Mouse (Mus musculus) neural tube, embryonic 12.5 days (tissue): Measurements from ENCODE around the gene 2200002J24Rik. TPM values are rescaled to one million over a fixed set of nuclear protein-coding genes. Genes with fewer than 3 reads are reported as not detected.
"Not testable (repeated sequence)": the region's sequence is repeated elsewhere in the genome, so short reads cannot be mapped to it uniquely, and the experiment has no call there.

Experiments
- ATAC-seq: fragments of 200-750 bp; cut with Nextera tagmentation; 2 replicates; pipeline ENCODE4 v1.8.0; 2017; ENCODE audit warnings: low read depth, mild to moderate bottlenecking, moderate TSS enrichment, moderate library complexity; ENCODE audit not compliant: low FRiP score
- H3K27ac ChIP-seq: fragments of 300-500 bp; sonication (generic); 2 replicates; pipeline ENCODE4 v1.5.1; 2016
- H3K27me3 ChIP-seq: fragments of 300-500 bp; sonication (generic); replicated peaks from 2 replicates; pipeline ENCODE4 v1.6.1; 2016; ENCODE audit warnings: mild to moderate bottlenecking
- H3K36me3 ChIP-seq: fragments of 300-500 bp; sonication (generic); 2 replicates; pipeline ENCODE4 v1.6.1; 2016; ENCODE audit warnings: mild to moderate bottlenecking
- H3K4me1 ChIP-seq: fragments of 300-500 bp; sonication (generic); 2 replicates; pipeline ENCODE4 v1.6.1; 2016
- H3K4me2 ChIP-seq: fragments of 300-500 bp; sonication (generic); replicated peaks from 2 replicates; pipeline ENCODE4 v1.6.1; 2016; ENCODE audit warnings: mild to moderate bottlenecking
- H3K4me3 ChIP-seq: fragments of 300-500 bp; sonication (generic); 2 replicates; pipeline ENCODE4 v1.5.1; 2016
- H3K9ac ChIP-seq: fragments of 300-500 bp; sonication (generic); 2 replicates; pipeline ENCODE4 v1.6.1; 2016; ENCODE audit warnings: mild to moderate bottlenecking
- H3K9me3 ChIP-seq: fragments of 300-500 bp; sonication (generic); 2 replicates; pipeline ENCODE4 v1.6.1; 2016; ENCODE audit warnings: mild to moderate bottlenecking
- WGBS: fragments of 180-500 bp; shearing (Covaris S2); methylation state at CpG from one replicate; pipeline ENCODE4 v1.1.7; 2016; 5-methylcytosine and 5-hydroxymethylcytosine counted together
- polyA plus RNA-seq: library from polyadenylated mRNA; unstranded; fragments of >200 nt; fragmentation: Nextera tagmentation; extraction: Ambion mirVana; gene quantifications from 2 replicates; pipeline ENCODE4 v1.2.1, GENCODE M21; 2016

The 2200002J24Rik gene
- polyA plus RNA-seq, 1 experiment from 2014 or later: not detected

DNA sequence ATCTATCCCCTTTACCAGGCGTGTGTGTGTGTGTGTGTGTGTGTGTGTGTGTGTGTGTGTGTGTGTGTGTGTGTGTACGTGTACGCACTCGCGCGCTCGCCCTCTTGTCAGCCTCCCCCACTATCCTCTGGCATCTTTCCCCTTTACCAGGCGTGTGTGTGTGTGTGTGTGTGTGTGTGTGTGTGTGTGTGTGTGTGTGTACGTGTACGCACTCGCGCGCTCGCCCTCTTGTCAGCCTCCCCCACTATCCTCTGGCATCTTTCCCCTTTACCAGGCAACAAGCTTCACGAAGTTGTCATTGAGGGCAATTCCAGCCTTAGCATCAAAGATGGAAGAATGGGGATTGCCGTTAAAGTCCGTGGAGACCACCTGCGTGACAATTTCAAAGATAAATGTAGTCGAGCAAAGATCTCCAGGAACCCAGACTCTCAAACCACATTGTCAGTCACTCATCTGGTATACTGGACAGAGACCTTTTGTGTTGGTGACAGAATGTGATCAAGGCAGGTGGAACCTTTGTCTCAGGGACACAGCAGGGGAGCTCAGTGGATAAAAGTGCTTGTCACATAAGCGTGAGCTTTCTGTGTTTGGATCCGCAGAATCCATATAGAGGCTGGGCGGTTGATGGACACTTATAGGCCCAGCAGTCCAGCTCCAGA, 31.5 kb downstream of the 2200002J24Rik start:
- ATAC-seq, H3K27me3 ChIP-seq, H3K9me3 ChIP-seq: not testable (repeated sequence)
- Histone ChIP-seq H3K27ac (peak overlapping the region; percentile 83), H3K4me2 (peak overlapping the region; percentile 62), H3K36me3 (peaks cover 29% of the 10 kb centered on the region), H3K4me1 (peaks cover 16% of the 10 kb centered on the region), H3K9ac (peak overlapping the region; percentile 77), H3K4me3 (peak overlapping the region; percentile 64)
- WGBS: 20% methylated on average over 20 of the region's 22 CpGs

- Histone ChIP-seq H3K4me3 (no peak overlapping the region), H3K4me2 (no peak overlapping the region), H3K4me1 (no peaks in the 10 kb centered on the region), H3K9me3 (no peaks in the 10 kb centered on the region), H3K27ac (no peak overlapping the region), H3K9ac (no peak overlapping the region), H3K36me3 (peaks cover 69% of the 10 kb centered on the region), H3K27me3 (no peaks in the 10 kb centered on the region)
- WGBS: 90% methylated on average over 3 of the region's 3 CpGs
- no peak for ATAC-seq
These were observed 37.5 kb downstream of the 2200002J24Rik start for GRCm38 (mm10) chr7:30736211-30736610.

GRCm38 (mm10) chr7:30742570-30742969, 43.8 kb downstream of the 2200002J24Rik start:
- not testable (repeated sequence) for H3K27me3 ChIP-seq, H3K4me2 ChIP-seq, ATAC-seq, H3K4me1 ChIP-seq, H3K27ac ChIP-seq, H3K9ac ChIP-seq, H3K4me3 ChIP-seq, H3K9me3 ChIP-seq
- peaks cover 25% of the 10 kb centered on the region for H3K36me3 ChIP-seq
- WGBS: 92% methylated on average over 2 of the region's 2 CpGs

- not testable (repeated sequence) for H3K9me3 ChIP-seq, H3K4me3 ChIP-seq, ATAC-seq, H3K4me1 ChIP-seq, H3K27ac ChIP-seq, H3K27me3 ChIP-seq, H3K4me2 ChIP-seq, H3K9ac ChIP-seq
- 90% methylated on average over 4 of the region's 4 CpGs for WGBS
- peaks cover 18% of the 10 kb centered on the region for H3K36me3 ChIP-seq
These were observed 44.9 kb downstream of the 2200002J24Rik start, which contains the start of gene Gapdhs for GRCm38 (mm10) chr7:30743617-30744016. TSS of gene Gapdhs (minus strand) at chr7:30743681.

- no peak overlapping the region for H3K27ac ChIP-seq
- no peaks in the 10 kb centered on the region for H3K4me1 ChIP-seq
- H3K27me3 ChIP-seq: no peaks in the 10 kb centered on the region
- H3K9ac ChIP-seq: no peak overlapping the region
- H3K9me3 ChIP-seq: no peaks in the 10 kb centered on the region
- ATAC-seq: no peak
- H3K4me2 ChIP-seq: no peak overlapping the region
- 54% methylated on average over 4 of the region's 4 CpGs for whole genome bisulfite sequencing
- no peak overlapping the region for H3K4me3 ChIP-seq
- peaks cover 18% of the 10 kb centered on the region for H3K36me3 ChIP-seq
These were observed 45.4 kb downstream of the 2200002J24Rik start for GRCm38 (mm10) chr7:30744022-30744598.

DNA sequence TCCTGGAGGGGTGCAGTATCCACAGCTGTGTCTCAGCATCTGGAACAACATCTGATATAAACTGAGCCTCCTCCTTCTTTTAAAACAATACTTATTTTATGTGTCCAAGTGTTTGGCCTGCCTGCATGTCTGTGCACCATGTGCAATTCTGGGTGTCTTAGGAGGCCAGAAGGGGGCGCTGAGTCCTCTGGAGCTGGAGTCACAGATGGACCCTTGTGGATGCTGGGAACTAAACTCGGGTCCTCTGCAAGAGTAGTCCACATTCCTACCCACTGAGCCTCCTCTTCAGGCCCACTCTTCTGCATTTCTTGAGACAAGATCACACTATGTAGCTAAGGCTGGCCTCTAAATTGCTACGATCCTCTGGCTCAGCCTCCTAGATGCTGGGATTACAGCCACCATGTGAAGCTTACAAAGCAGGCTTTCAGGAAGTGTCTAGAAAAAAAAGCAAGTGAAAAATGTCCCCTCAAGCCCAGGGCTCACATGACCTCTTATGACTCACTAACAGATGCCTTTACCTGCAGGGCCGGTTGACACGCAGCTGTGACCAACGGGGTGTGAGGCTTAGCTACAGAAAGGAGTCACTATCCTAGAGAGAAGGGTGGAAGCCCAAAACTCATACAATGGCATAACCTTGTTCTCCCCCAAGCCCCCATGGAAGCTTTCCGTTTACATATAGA, 48.9 kb downstream of the 2200002J24Rik start:
- H3K4me2 ChIP-seq: no peak overlapping the region
- no peak overlapping the region for H3K9ac ChIP-seq
- no peak for ATAC-seq
- H3K27me3 ChIP-seq: no peaks in the 10 kb centered on the region
- H3K36me3 ChIP-seq: 0 out of 2 replicates have a peak, but pooled peaks cover 4% of the 10 kb centered on the region
- no peaks in the 10 kb centered on the region for H3K9me3 ChIP-seq
- 87% methylated on average over 7 of the region's 7 CpGs for WGBS
- no peak overlapping the region for H3K27ac ChIP-seq
- H3K4me3 ChIP-seq: no peak overlapping the region
- no peaks in the 10 kb centered on the region for H3K4me1 ChIP-seq

Other genes starting within 250 kb of the 2200002J24Rik start
- gene Kirrel2, start 241.2 kb upstream of the 2200002J24Rik start, polyA plus RNA-seq: 13.5 and 14.6 TPM in 2 replicates
- 2.0 and 3.3 TPM in 2 replicates for gene Nphs1, start 240.6 kb upstream of the 2200002J24Rik start, polyA plus RNA-seq
- not detected in 2 replicates for gene Prodh2, start 205.3 kb upstream of the 2200002J24Rik start, polyA plus RNA-seq
- 78.3 and 90.0 TPM in 2 replicates for gene Arhgap33, start 163.9 kb upstream of the 2200002J24Rik start, polyA plus RNA-seq
- 5.4 and 6.0 TPM in 2 replicates for gene Hspb6, start 146.7 kb upstream of the 2200002J24Rik start, polyA plus RNA-seq
- 9.7 and 11.0 TPM in 2 replicates for gene Proser3, start 146.6 kb upstream of the 2200002J24Rik start, polyA plus RNA-seq
- 52.8 and 53.4 TPM in 2 replicates for gene Lin37, start 139.1 kb upstream of the 2200002J24Rik start, polyA plus RNA-seq
- gene U2af1l4, start 135.6 kb upstream of the 2200002J24Rik start, polyA plus RNA-seq: 83.8 and 87.9 TPM in 2 replicates
- 16.2 and 17.1 TPM in 2 replicates for gene Gm49396, start 135.6 kb upstream of the 2200002J24Rik start, polyA plus RNA-seq
- 137 and 143 TPM in 2 replicates for gene Psenen, start 135.3 kb upstream of the 2200002J24Rik start, polyA plus RNA-seq
- 4.1 and 5.7 TPM in 2 replicates for gene Igflr1, start 133.5 kb upstream of the 2200002J24Rik start, polyA plus RNA-seq
- 12.2 and 13.7 TPM in 2 replicates for gene Kmt2b, start 110.2 kb upstream of the 2200002J24Rik start, polyA plus RNA-seq
- gene Zbtb32, start 100.0 kb upstream of the 2200002J24Rik start, polyA plus RNA-seq: 0.22 and 0.47 TPM in 2 replicates
- 1.6 and 1.9 TPM in 2 replicates for gene Upk1a, start 86.1 kb upstream of the 2200002J24Rik start, polyA plus RNA-seq
- 912 and 934 TPM in 2 replicates for gene Cox6b1, start 72.8 kb upstream of the 2200002J24Rik start, polyA plus RNA-seq
- gene Etv2, start 63.1 kb upstream of the 2200002J24Rik start, polyA plus RNA-seq: not detected in 2 replicates
- gene Rbm42, start 48.6 kb upstream of the 2200002J24Rik start, polyA plus RNA-seq: 163 and 167 TPM in 2 replicates
- 39.5 and 45.2 TPM in 2 replicates for gene Haus5, start 33.9 kb upstream of the 2200002J24Rik start, polyA plus RNA-seq
- not detected in 2 replicates for gene Pmis2, start 27.3 kb upstream of the 2200002J24Rik start, polyA plus RNA-seq
- 1.3 and 2.0 TPM in 2 replicates for gene Atp4a, start 13.3 kb downstream of the 2200002J24Rik start, polyA plus RNA-seq
- gene Tmem147, start 30.6 kb downstream of the 2200002J24Rik start, polyA plus RNA-seq: 185 and 194 TPM in 2 replicates
- gene Gapdhs, start 44.8 kb downstream of the 2200002J24Rik start, polyA plus RNA-seq: 1.4 and 1.5 TPM in 2 replicates
- 1.1 and 2.6 TPM in 2 replicates for gene Sbsn, start 52.5 kb downstream of the 2200002J24Rik start, polyA plus RNA-seq
- gene Dmkn, start 64.8 kb downstream of the 2200002J24Rik start, polyA plus RNA-seq: 0.24 and 0.38 TPM in 2 replicates
- not detected in 2 replicates for gene Krtdap, start 89.0 kb downstream of the 2200002J24Rik start, polyA plus RNA-seq
- 0.08 TPM in 1 of 2 replicates, not detected in the other for gene Ffar2, start 124.8 kb downstream of the 2200002J24Rik start, polyA plus RNA-seq
- not detected in 2 replicates for gene Ffar3, start 157.3 kb downstream of the 2200002J24Rik start, polyA plus RNA-seq
- not detected in 2 replicates for gene Ffar1, start 162.6 kb downstream of the 2200002J24Rik start, polyA plus RNA-seq
- 0.05 TPM in 1 of 2 replicates, not detected in the other for gene Cd22, start 181.4 kb downstream of the 2200002J24Rik start, polyA plus RNA-seq
- 0.79 and 1.2 TPM in 2 replicates for gene Mag, start 215.9 kb downstream of the 2200002J24Rik start, polyA plus RNA-seq
- gene Hamp2, start 225.8 kb downstream of the 2200002J24Rik start, polyA plus RNA-seq: not detected in 2 replicates
- not detected in 2 replicates for gene Hamp, start 245.1 kb downstream of the 2200002J24Rik start, polyA plus RNA-seq